Mouse (Mus musculus): Measurements from ENCODE around the gene Bpifa3.
"Not testable (repeated sequence)": the region's sequence is repeated elsewhere in the genome, so short reads cannot be mapped to it uniquely, and the experiment has no call there.

Bpifa3 gene

GRCm38 (mm10) chr2:154130120-154130519, at the start of gene Bpifa3:
Gene Bpifa3, plus strand, starts transcription at chr2:154130336.
- no peak for DNase-seq (ENCODE audit: low read depth, low spot score)

DNA sequence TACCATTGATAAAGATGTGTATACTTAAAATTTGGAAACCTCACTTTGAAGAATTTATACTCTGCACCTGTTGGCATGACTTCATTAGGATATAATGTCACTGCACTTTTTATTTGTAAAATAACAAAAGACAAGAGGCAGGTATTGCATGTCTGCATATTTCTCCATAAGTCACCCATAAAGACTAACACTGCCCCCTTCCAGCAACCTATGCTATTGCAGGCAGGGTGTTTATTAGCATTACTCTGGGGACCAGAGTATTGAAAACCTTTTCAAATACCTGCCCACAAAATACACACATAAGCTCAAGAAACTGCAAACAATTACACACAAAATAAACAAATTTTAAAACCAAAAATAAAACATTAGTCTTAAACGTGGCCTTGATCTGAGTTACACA, 32.4 kb upstream of the Bpifa3 start:
- DNase-seq (ENCODE audit: low read depth, low spot score): no peak

DNA sequence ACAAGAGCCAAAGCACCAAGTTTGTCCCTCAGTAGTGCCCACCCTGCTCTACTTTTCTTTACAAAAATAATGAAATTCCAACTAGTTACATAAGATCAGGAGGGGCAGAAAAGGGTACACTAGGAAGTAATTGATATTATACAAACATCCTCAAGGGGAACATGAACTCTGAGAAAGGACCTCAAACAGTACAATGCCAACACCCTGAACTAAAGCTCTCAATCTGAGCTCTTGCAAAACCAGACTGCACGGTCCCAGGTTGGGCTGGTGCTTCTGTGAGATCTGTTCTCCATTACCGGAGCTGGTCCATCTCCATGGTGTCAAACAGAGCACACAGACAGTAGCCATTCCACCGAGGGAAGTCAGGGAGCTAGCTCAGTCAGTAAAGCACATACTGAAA, 12.8 kb upstream of the Bpifa3 start:
- no peak for DNase-seq (ENCODE audit: low read depth, low spot score)

GRCm38 (mm10) chr2:154142580-154142979, 12.4 kb downstream of the Bpifa3 start, which contains the start of gene Bpifa1:
Gene Bpifa1, plus strand, starts transcription at chr2:154142880.
- DNase-seq (ENCODE audit: low read depth, low spot score): no peak

DNA sequence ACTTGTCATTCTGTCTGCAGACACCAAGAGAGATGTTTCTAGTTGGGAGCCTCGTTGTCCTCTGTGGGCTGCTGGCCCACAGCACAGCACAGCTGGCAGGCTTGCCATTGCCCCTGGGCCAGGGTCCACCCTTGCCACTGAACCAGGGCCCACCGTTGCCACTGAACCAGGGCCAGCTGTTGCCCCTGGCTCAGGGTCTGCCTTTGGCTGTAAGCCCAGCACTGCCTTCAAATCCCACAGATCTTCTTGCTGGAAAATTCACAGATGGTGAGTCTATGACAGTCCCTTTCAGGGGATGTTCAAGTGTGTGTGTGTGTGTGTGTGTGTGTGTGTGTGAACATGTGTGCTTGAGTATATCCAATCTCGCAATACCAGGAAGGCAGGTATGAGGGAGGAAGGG, 13.6 kb downstream of the Bpifa3 start:
- no peak for DNase-seq (ENCODE audit: low read depth, low spot score)

GRCm38 (mm10) chr2:154147496-154147895, 17.4 kb downstream of the Bpifa3 start:
- no peak for DNase-seq (ENCODE audit: low read depth, low spot score)

DNA sequence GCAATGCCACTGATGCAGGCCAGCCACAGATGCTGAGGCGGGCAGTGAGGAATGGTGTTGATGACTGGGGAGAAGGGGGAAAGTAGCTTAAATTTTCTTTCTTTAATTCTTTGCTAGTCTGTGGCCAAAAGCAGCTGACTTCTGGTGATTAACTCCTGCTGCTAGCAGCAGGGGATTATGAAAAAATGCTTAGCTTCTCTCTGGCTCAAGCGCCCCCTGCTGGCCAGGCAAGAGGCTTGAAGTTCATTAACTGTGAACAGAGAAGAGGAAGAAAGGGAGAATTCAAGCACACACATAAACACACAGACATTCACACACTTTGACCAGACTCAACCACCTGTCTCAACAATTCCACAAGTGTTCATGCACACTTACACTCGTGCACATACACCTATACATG, 28.3 kb downstream of the Bpifa3 start:
- DNase-seq (ENCODE audit: low read depth, low spot score): no peak

DNA sequence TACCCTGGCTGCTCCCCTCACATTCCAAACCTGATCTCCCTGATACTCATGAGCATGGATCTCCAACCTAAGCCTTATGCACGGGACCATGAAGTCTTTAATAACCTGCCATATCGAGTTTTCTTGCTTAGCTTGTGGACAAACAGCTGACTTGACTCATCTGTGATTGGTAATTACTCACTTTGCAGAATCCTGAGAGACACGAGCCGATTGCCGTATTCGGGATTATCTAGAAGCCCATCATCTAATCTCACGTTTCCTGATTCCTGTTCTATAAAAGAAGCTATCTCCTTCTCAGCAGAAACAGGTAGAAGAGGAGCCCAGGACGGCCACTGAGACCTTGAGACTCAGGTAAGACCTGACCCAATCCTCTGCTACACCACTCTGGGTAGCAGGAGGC, 32.2 kb downstream of the Bpifa3 start, which contains the start of gene Bpifa5:
TSS of gene Bpifa5 (plus strand) at position 301 of the 400 bp plus-strand sequence.
- DNase-seq (ENCODE audit: low read depth, low spot score): no peak

- no peak for DNase-seq (ENCODE audit: low read depth, low spot score)
Measured at GRCm38 (mm10) chr2:154163306-154163705, 33.2 kb downstream of the Bpifa3 start.

DNA sequence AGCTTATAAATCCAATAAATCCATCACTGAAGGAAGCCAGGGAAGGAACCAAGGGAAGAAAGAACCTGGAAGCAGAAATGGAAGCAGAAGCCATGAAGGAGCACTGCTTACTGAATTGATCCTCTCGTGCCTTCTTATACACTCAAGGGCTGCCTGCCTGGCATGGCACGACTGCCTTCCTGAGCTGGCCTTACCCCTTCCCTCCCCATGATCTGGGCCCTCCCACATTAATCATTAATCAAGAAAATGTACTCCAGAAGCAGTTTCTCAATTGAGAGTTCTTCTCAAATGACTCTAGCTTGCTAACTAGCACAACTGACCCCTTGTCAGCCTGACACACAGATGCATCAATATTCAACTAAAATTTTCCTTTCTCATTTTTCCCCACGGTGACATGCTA, 39.0 kb downstream of the Bpifa3 start:
- DNase-seq (ENCODE audit: low read depth, low spot score): no peak

- no peak for DNase-seq (ENCODE audit: low read depth, low spot score)
Measured at GRCm38 (mm10) chr2:154171621-154172020, 41.5 kb downstream of the Bpifa3 start.

- DNase-seq (ENCODE audit: low read depth, low spot score): peak; percentile 5
Measured at GRCm38 (mm10) chr2:154173313-154173712, 43.2 kb downstream of the Bpifa3 start.

DNA sequence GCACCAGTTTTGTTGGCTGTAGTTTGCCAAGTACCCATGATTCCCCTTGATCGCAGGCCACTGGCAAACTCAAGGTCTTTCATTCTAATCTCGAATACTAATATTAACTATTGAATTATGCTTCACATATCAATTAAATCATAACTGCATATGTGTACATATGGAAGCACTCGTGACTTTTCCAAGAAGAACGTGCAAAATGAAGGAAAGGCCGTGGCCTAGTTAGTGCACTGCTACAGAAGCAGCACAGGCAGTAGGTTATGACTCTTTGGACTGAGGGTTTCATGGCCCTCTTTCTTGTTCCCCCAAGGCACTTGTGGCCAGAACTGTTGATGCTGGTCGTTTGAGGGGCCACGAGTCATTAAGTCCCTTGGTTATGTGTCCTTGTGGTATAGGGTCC, 51.8 kb downstream of the Bpifa3 start:
- DNase-seq (ENCODE audit: low read depth, low spot score): not testable (repeated sequence)

GRCm38 (mm10) chr2:154183061-154183460, 52.9 kb downstream of the Bpifa3 start:
- not testable (repeated sequence) for DNase-seq (ENCODE audit: low read depth, low spot score)

DNA sequence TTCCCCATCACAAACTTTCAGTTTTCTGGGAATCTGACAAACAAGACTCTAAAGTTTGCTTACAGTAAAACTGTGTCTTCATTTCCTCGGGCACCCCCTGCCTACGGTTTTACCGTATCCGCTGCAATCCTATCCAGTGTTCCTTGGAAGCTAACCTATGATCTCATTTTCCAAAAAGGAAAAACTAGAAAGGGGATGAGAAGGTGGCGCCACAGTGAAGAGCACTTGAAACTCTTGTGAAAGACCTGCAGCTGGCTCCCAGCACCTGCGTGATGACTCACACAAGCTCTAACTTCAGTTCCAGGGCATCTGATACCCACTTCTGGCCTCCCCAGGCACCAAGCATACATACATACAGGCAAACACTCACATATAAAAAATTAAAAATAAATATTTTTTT, 55.2 kb downstream of the Bpifa3 start:
- DNase-seq (ENCODE audit: low read depth, low spot score): no peak

GRCm38 (mm10) chr2:154185748-154186147, 55.6 kb downstream of the Bpifa3 start:
- no peak for DNase-seq (ENCODE audit: low read depth, low spot score)

- DNase-seq (ENCODE audit: low read depth, low spot score): no peak
Measured at GRCm38 (mm10) chr2:154187468-154187867, 57.3 kb downstream of the Bpifa3 start.
